Mouse (Mus musculus) hindbrain, embryonic 15.5 days (tissue): ENCODE data around the gene Fbxo5. TPM values are rescaled to one million over a fixed set of nuclear protein-coding genes. Genes with fewer than 3 reads are reported as not detected.
A peak's percentile ranks its signal among the peaks of the same experiment; 100 is the strongest.

Source experiments
- ATAC-seq: fragments of 200-750 bp; cut with Nextera tagmentation; 2 replicates; pipeline ENCODE4 v1.8.0; 2017; ENCODE audit warnings: low read depth, moderate number of reproducible peaks, moderate TSS enrichment; ENCODE audit not compliant: low FRiP score
- H3K27ac ChIP-seq: fragments of 300-500 bp; sonication (generic); replicated peaks from 2 replicates; pipeline ENCODE4 v1.5.1; 2015; ENCODE audit warnings: mild to moderate bottlenecking, inconsistent platforms
- H3K27me3 ChIP-seq: fragments of 300-500 bp; sonication (generic); 2 replicates; pipeline ENCODE4 v1.6.1; 2015; ENCODE audit warnings: control low read depth, inconsistent platforms
- H3K36me3 ChIP-seq: fragments of 300-500 bp; sonication (generic); 2 replicates; pipeline ENCODE4 v1.6.1; 2015; ENCODE audit warnings: control low read depth, inconsistent platforms
- H3K4me1 ChIP-seq: fragments of 300-500 bp; sonication (generic); replicated peaks from 2 replicates; pipeline ENCODE4 v1.6.1; 2015; ENCODE audit warnings: control low read depth, inconsistent platforms
- H3K4me2 ChIP-seq: fragments of 300-500 bp; sonication (generic); 2 replicates; pipeline ENCODE4 v1.6.1; 2015; ENCODE audit warnings: moderate library complexity, mild to moderate bottlenecking, inconsistent platforms
- H3K4me3 ChIP-seq: fragments of 300-500 bp; sonication (generic); 2 replicates; pipeline ENCODE4 v1.5.1; 2015; ENCODE audit warnings: mild to moderate bottlenecking, inconsistent platforms
- H3K9ac ChIP-seq: fragments of 300-500 bp; sonication (generic); 2 replicates; pipeline ENCODE4 v1.6.1; 2015; ENCODE audit warnings: inconsistent platforms
- H3K9me3 ChIP-seq: fragments of 300-500 bp; sonication (generic); 2 replicates; pipeline ENCODE4 v1.6.1; 2016; ENCODE audit warnings: control low read depth, inconsistent platforms
- WGBS: fragments of 180-500 bp; shearing (Covaris S2); methylation state at CpG from one replicate; pipeline ENCODE4 v1.1.7; 2015; 5-methylcytosine and 5-hydroxymethylcytosine counted together
- polyA plus RNA-seq: library from polyadenylated mRNA; unstranded; fragments of >200 nt; fragmentation: Nextera tagmentation; extraction: Ambion mirVana; gene quantifications from 2 replicates; pipeline ENCODE4 v1.2.1, GENCODE M21; 2015

Gene Fbxo5
- polyA plus RNA-seq, 1 experiment from 2014 or later: 14.2 TPM

GRCm38 (mm10) chr10:5806996-5807395 lies 1.6 kb upstream of the Fbxo5 start:
- no peak overlapping the region for H3K4me3 ChIP-seq
- H3K27ac ChIP-seq: no peak overlapping the region
- 79% methylated on average over 4 of the region's 4 CpGs for WGBS
- no peak overlapping the region for H3K4me2 ChIP-seq
- peaks cover 28% of the 10 kb centered on the region for H3K4me1 ChIP-seq
- ATAC-seq: no peak
- H3K9ac ChIP-seq: no peak overlapping the region
- H3K27me3 ChIP-seq: no peaks in the 10 kb centered on the region
- H3K9me3 ChIP-seq: no peaks in the 10 kb centered on the region
- peaks cover 4% of the 10 kb centered on the region for H3K36me3 ChIP-seq

GRCm38 (mm10) chr10:5806416-5806815 lies 1.0 kb upstream of the Fbxo5 start:
- Histone ChIP-seq H3K36me3 (peaks cover 3% of the 10 kb centered on the region), H3K4me2 (peak overlapping the region; percentile 98), H3K4me3 (peak overlapping the region; percentile 72), H3K4me1 (peaks cover 28% of the 10 kb centered on the region), H3K27ac (peak overlapping the region; percentile 93), H3K9me3 (no peaks in the 10 kb centered on the region), H3K27me3 (no peaks in the 10 kb centered on the region), H3K9ac (peak overlapping the region; percentile 59)
- 17% methylated on average over 8 of the region's 8 CpGs for WGBS
- no peak for ATAC-seq

- H3K4me3 ChIP-seq: peak overlapping the region; percentile 72
- no peaks in the 10 kb centered on the region for H3K9me3 ChIP-seq
- H3K9ac ChIP-seq: peak overlapping the region; percentile 59
- under 1% methylated on average over 43 of the region's 43 CpGs for WGBS
- ATAC-seq: peak; percentile 97
- H3K4me2 ChIP-seq: peak overlapping the region; percentile 98
- H3K27me3 ChIP-seq: no peaks in the 10 kb centered on the region
- peaks cover 8% of the 10 kb centered on the region for H3K36me3 ChIP-seq
- peaks cover 28% of the 10 kb centered on the region for H3K4me1 ChIP-seq
- H3K27ac ChIP-seq: peak overlapping the region; percentile 93
These were observed 419 bp upstream of the Fbxo5 start for GRCm38 (mm10) chr10:5805731-5806307.

GRCm38 (mm10) chr10:5804691-5805156 lies 676 bp downstream of the Fbxo5 start:
- Histone ChIP-seq H3K4me1 (peaks cover 28% of the 10 kb centered on the region), H3K4me3 (peak overlapping the region; percentile 72), H3K36me3 (peaks cover 18% of the 10 kb centered on the region), H3K27ac (no peak overlapping the region), H3K9me3 (no peaks in the 10 kb centered on the region), H3K9ac (peak overlapping the region; percentile 32), H3K27me3 (no peaks in the 10 kb centered on the region), H3K4me2 (peak overlapping the region; percentile 98)
- whole genome bisulfite sequencing: under 1% methylated on average over 24 of the region's 24 CpGs
- ATAC-seq: peak; percentile 27

GRCm38 (mm10) chr10:5803739-5804138 lies 1.7 kb downstream of the Fbxo5 start:
- H3K36me3 ChIP-seq: peaks cover 18% of the 10 kb centered on the region
- WGBS: 3% methylated on average over 1 of the region's 1 CpGs
- ATAC-seq: no peak
- peak overlapping the region; percentile 26 for H3K4me3 ChIP-seq
- no peak overlapping the region for H3K9ac ChIP-seq
- peaks cover 28% of the 10 kb centered on the region for H3K4me1 ChIP-seq
- H3K27me3 ChIP-seq: no peaks in the 10 kb centered on the region
- no peaks in the 10 kb centered on the region for H3K9me3 ChIP-seq
- peak overlapping the region; percentile 41 for H3K4me2 ChIP-seq
- no peak overlapping the region for H3K27ac ChIP-seq

GRCm38 (mm10) chr10:5802866-5803265 lies 2.5 kb downstream of the Fbxo5 start:
- H3K27ac ChIP-seq: no peak overlapping the region
- no peaks in the 10 kb centered on the region for H3K27me3 ChIP-seq
- peaks cover 28% of the 10 kb centered on the region for H3K4me1 ChIP-seq
- H3K9ac ChIP-seq: no peak overlapping the region
- peak overlapping the region; percentile 14; the same call in 1 of the 2 replicates for H3K4me3 ChIP-seq
- H3K36me3 ChIP-seq: peaks cover 23% of the 10 kb centered on the region
- H3K4me2 ChIP-seq: peak overlapping the region; percentile 41
- no peaks in the 10 kb centered on the region for H3K9me3 ChIP-seq
- ATAC-seq: no peak
- WGBS: 40% methylated on average over 6 of the region's 6 CpGs

- Histone ChIP-seq H3K4me3 (no peak overlapping the region), H3K4me1 (peaks cover 23% of the 10 kb centered on the region), H3K9ac (no peak overlapping the region), H3K9me3 (no peaks in the 10 kb centered on the region), H3K27me3 (no peaks in the 10 kb centered on the region), H3K4me2 (no peak overlapping the region), H3K36me3 (peaks cover 25% of the 10 kb centered on the region), H3K27ac (no peak overlapping the region)
- 100% methylated on average over 1 of the region's 1 CpGs for WGBS
- no peak for ATAC-seq
These were observed 4.9 kb downstream of the Fbxo5 start for GRCm38 (mm10) chr10:5800490-5800889.

- WGBS: 84% methylated on average over 4 of the region's 4 CpGs
- Histone ChIP-seq H3K9me3 (no peaks in the 10 kb centered on the region), H3K36me3 (peaks cover 25% of the 10 kb centered on the region), H3K9ac (no peak overlapping the region), H3K4me1 (peaks cover 6% of the 10 kb centered on the region), H3K27ac (no peak overlapping the region), H3K27me3 (no peaks in the 10 kb centered on the region), H3K4me2 (no peak overlapping the region), H3K4me3 (no peak overlapping the region)
- no peak for ATAC-seq
These were observed 7.3 kb downstream of the Fbxo5 start for GRCm38 (mm10) chr10:5798069-5798468.

GRCm38 (mm10) chr10:5790657-5791056 lies 14.7 kb downstream of the Fbxo5 start:
- Histone ChIP-seq H3K4me3 (no peak overlapping the region), H3K4me1 (no peaks in the 10 kb centered on the region), H3K9me3 (no peaks in the 10 kb centered on the region), H3K27me3 (no peaks in the 10 kb centered on the region), H3K9ac (no peak overlapping the region), H3K27ac (no peak overlapping the region), H3K36me3 (no peaks in the 10 kb centered on the region), H3K4me2 (no peak overlapping the region)
- WGBS: 23% methylated on average over 12 of the region's 12 CpGs
- no peak for ATAC-seq

GRCm38 (mm10) chr10:5786923-5787322 lies 18.5 kb downstream of the Fbxo5 start:
- ATAC-seq: peak; percentile 69; the same call in 1 of the 2 replicates
- 29% methylated on average over 4 of the region's 4 CpGs for WGBS
- no peak overlapping the region for H3K9ac ChIP-seq
- H3K27me3 ChIP-seq: no peaks in the 10 kb centered on the region
- H3K36me3 ChIP-seq: no peaks in the 10 kb centered on the region
- H3K4me2 ChIP-seq: no peak overlapping the region
- H3K4me1 ChIP-seq: no peaks in the 10 kb centered on the region
- H3K27ac ChIP-seq: no peak overlapping the region
- no peaks in the 10 kb centered on the region for H3K9me3 ChIP-seq
- no peak overlapping the region for H3K4me3 ChIP-seq
